Mouse (Mus musculus): Measurements from ENCODE around the gene Aagab.

DNA sequence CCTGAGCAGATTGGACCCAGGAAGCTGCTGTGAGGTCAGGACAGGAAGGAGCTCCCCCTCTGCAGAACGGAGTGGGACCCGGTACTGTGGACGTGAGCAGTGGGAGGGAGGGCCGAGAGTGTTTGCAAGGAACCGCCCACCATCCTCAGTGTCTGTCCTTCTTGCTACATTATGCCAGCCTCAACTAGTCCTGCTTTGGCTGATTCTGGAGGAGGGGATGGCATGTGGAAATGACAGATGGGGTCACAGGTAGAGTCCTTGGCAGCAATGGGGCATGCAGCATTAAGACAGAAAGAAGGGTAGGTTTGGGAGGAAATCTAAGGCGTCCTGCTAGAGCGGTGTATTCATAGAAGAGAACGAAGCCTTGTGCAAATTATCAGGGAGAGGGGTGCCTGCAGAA is 40.5 kb upstream of the Aagab start:
- TF ChIP-seq CTCF (IDR thresholded peaks at IDR 0.05; ENCODE audit: borderline replicate concordance, control insufficient read depth, extremely low read depth, insufficient read depth, low read length, poor library complexity) (no peak), POLR2A (IDR thresholded peaks at IDR 0.05; ENCODE audit: control insufficient read depth, extremely low read depth, insufficient read depth, low read length, poor library complexity) (no peak)
